Mouse (Mus musculus): Measurements from ENCODE around the gene Tnfrsf23. TPM values are rescaled to one million over a fixed set of nuclear protein-coding genes. Genes with fewer than 3 reads are reported as not detected.
"Not testable (repeated sequence)": the region's sequence is repeated elsewhere in the genome, so short reads cannot be mapped to it uniquely, and the experiment has no call there.

The Tnfrsf23 gene
- polyA plus RNA-seq, 1 experiment from 2014 or later: 0.59 TPM

DNA sequence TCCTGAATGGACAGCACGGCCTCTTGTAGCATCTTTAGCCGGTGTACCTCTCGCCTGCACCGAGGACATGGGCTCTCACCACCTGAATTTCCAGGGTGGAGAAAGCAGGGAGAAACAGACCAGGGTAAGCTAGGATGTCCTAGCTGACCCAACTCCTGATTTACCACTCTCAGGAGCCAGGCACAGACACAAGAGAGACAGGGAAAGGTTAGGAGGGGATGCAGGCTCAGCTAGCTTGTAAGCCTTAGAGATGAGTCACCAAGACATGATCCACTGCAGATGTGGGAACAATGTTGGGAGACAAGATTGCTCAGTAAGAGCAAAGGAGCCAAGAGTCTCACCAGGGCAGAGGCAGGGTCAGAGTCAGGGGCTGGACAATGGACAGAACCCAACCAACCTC, 6.2 kb upstream of the Tnfrsf23 start:
- H3K36me3 ChIP-seq (replicated peaks; ENCODE audit: control insufficient read depth, insufficient read depth, low read depth, low read length): 0 out of 2 replicates have a peak, but pooled peaks cover 2% of the 10 kb centered on the region
- ATAC-seq (replicated peaks; ENCODE audit: insufficient number of reproducible peaks, low FRiP score, low TSS enrichment, low read depth): no peak
- 94% methylated on average over 4 of the region's 4 CpGs for WGBS

GRCm38 (mm10) chr7:143691181-143691580, 5.5 kb upstream of the Tnfrsf23 start:
- H3K27me3 ChIP-seq (ENCODE audit: control insufficient read depth, insufficient read depth, low read length): no peaks in the 10 kb centered on the region
- WGBS: 92% methylated on average over 5 of the region's 5 CpGs
- H3K4me1 ChIP-seq (ENCODE audit: control insufficient read depth, insufficient read depth, low read length): no peaks in the 10 kb centered on the region
- H3K4me3 ChIP-seq (ENCODE audit: low read depth, low read length): no peak overlapping the region
- no peak overlapping the region for H3K9ac ChIP-seq (replicated peaks; ENCODE audit: low read length)
- DNase-seq (ENCODE audit: low spot score) (no peak), ATAC-seq (replicated peaks; ENCODE audit: insufficient number of reproducible peaks, low FRiP score, low TSS enrichment, low read depth) (no peak)
- no peak overlapping the region for H3K27ac ChIP-seq (replicated peaks; ENCODE audit: low read depth, low read length)
- 0 out of 2 replicates have a peak, but pooled peaks cover 2% of the 10 kb centered on the region for H3K36me3 ChIP-seq (replicated peaks; ENCODE audit: control insufficient read depth, insufficient read depth, low read depth, low read length)
- no peak overlapping the region for H3K4me2 ChIP-seq (ENCODE audit: low read depth, low read length)
- no peaks in the 10 kb centered on the region for H3K9me3 ChIP-seq (replicated peaks; ENCODE audit: control insufficient read depth, low read length)

More for the DNA sequence above, 6.2 kb upstream of the Tnfrsf23 start:
- H3K4me1 ChIP-seq (ENCODE audit: control insufficient read depth, insufficient read depth, low read length): no peaks in the 10 kb centered on the region
- H3K4me3 ChIP-seq (ENCODE audit: low read depth, low read length): no peak overlapping the region
- H3K4me2 ChIP-seq (ENCODE audit: low read depth, low read length): no peak overlapping the region
- H3K9ac ChIP-seq (replicated peaks; ENCODE audit: low read length): no peak overlapping the region
- DNase-seq (ENCODE audit: low spot score): no peak
- no peaks in the 10 kb centered on the region for H3K9me3 ChIP-seq (replicated peaks; ENCODE audit: control insufficient read depth, low read length)
- H3K27me3 ChIP-seq (ENCODE audit: control insufficient read depth, insufficient read depth, low read length): no peaks in the 10 kb centered on the region
- H3K27ac ChIP-seq (replicated peaks; ENCODE audit: low read depth, low read length): no peak overlapping the region

DNA sequence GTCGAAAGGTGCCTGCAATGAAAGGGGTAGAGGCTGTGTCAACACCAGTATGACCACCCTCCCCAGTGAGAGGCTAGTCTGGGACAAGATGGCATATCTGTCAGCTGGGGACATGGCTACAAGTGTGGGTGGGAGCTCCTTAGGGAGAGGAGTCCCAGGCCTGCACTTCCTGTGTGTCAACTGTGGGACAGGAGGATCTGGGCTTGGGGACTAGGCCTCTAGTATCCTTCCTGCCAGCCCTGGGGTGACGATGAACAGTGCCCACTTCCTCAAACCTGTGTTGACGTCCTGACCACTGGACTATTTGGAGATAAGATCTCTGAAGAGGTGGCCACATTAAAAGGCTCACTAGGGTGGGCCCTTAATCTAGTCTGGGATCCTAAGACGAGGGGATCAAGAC, 4.3 kb upstream of the Tnfrsf23 start:
- ATAC-seq (replicated peaks; ENCODE audit: insufficient number of reproducible peaks, low FRiP score, low TSS enrichment, low read depth) (no peak), DNase-seq (ENCODE audit: low spot score) (no peak)
- Histone ChIP-seq H3K4me3 (ENCODE audit: low read depth, low read length) (no peak overlapping the region), H3K9ac (replicated peaks; ENCODE audit: low read length) (no peak overlapping the region), H3K4me2 (ENCODE audit: low read depth, low read length) (no peak overlapping the region), H3K36me3 (replicated peaks; ENCODE audit: control insufficient read depth, insufficient read depth, low read depth, low read length) (0 out of 2 replicates have a peak, but pooled peaks cover 2% of the 10 kb centered on the region), H3K27me3 (ENCODE audit: control insufficient read depth, insufficient read depth, low read length) (no peaks in the 10 kb centered on the region), H3K4me1 (ENCODE audit: control insufficient read depth, insufficient read depth, low read length) (peaks cover 2% of the 10 kb centered on the region; the same call in 1 of the 2 replicates), H3K9me3 (replicated peaks; ENCODE audit: control insufficient read depth, low read length) (no peaks in the 10 kb centered on the region), H3K27ac (replicated peaks; ENCODE audit: low read depth, low read length) (no peak overlapping the region)
- 80% methylated on average over 4 of the region's 4 CpGs for WGBS

DNA sequence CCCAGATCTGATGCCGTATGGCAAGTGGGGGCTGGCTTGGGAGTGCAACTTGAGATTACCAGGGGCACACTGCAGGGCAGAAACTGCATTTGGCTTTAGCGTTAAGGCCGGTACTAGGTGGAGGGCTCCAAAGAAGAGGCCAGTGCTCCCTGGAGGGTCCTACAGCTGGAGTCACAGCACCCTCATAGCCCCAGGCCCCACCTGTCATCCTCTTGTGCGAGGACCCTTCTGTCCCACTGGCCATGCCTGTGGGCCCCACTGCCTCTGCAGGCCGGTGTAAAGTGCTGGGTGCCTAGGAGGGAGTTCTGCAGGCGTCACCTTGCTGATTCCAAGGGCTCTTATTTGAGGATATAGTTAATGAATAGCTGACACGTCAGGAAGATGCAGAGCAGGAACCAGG, 3.8 kb upstream of the Tnfrsf23 start:
- H3K4me2 ChIP-seq (ENCODE audit: low read depth, low read length): no peak overlapping the region
- no peaks in the 10 kb centered on the region for H3K9me3 ChIP-seq (replicated peaks; ENCODE audit: control insufficient read depth, low read length)
- H3K27me3 ChIP-seq (ENCODE audit: control insufficient read depth, insufficient read depth, low read length): no peaks in the 10 kb centered on the region
- DNase-seq (ENCODE audit: low spot score) (no peak), ATAC-seq (replicated peaks; ENCODE audit: insufficient number of reproducible peaks, low FRiP score, low TSS enrichment, low read depth) (no peak)
- H3K4me1 ChIP-seq (ENCODE audit: control insufficient read depth, insufficient read depth, low read length): peaks cover 2% of the 10 kb centered on the region; the same call in 1 of the 2 replicates
- 82% methylated on average over 7 of the region's 7 CpGs for WGBS
- H3K36me3 ChIP-seq (replicated peaks; ENCODE audit: control insufficient read depth, insufficient read depth, low read depth, low read length): 0 out of 2 replicates have a peak, but pooled peaks cover 2% of the 10 kb centered on the region
- H3K9ac ChIP-seq (replicated peaks; ENCODE audit: low read length): no peak overlapping the region
- no peak overlapping the region for H3K4me3 ChIP-seq (ENCODE audit: low read depth, low read length)
- H3K27ac ChIP-seq (replicated peaks; ENCODE audit: low read depth, low read length): no peak overlapping the region

DNA sequence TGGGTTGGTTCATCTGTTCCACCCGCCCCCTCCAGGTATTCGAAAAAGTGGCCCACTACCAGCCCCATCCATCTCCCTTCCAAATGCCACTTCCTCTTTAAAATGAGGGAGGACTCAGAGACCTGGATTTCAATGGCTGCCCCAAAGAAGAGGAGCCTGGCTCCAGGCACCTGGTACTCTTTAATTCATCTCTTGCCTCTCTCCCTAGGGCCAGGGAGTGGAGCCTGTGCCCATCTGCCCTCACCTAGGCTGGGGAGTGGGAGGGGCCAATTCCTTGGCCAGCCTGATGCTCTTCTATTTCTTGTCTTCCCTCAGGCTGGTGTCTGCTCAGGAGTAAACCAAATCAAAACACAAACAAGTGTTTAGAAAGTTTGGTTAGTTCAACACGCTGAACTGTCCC, 1.0 kb upstream of the Tnfrsf23 start:
- H3K9ac ChIP-seq (replicated peaks; ENCODE audit: low read length); DNase-seq (ENCODE audit: low spot score); H3K27me3 ChIP-seq (ENCODE audit: control insufficient read depth, insufficient read depth, low read length); H3K9me3 ChIP-seq (replicated peaks; ENCODE audit: control insufficient read depth, low read length); H3K4me3 ChIP-seq (ENCODE audit: low read depth, low read length); H3K4me2 ChIP-seq (ENCODE audit: low read depth, low read length); H3K36me3 ChIP-seq (replicated peaks; ENCODE audit: control insufficient read depth, insufficient read depth, low read depth, low read length); H3K27ac ChIP-seq (replicated peaks; ENCODE audit: low read depth, low read length); H3K4me1 ChIP-seq (ENCODE audit: control insufficient read depth, insufficient read depth, low read length): not testable (repeated sequence)
- 85% methylated on average over 3 of the region's 3 CpGs for WGBS
- peak; percentile 31; the same call in 1 of the 2 replicates for ATAC-seq (replicated peaks; ENCODE audit: insufficient number of reproducible peaks, low FRiP score, low TSS enrichment, low read depth)

DNA sequence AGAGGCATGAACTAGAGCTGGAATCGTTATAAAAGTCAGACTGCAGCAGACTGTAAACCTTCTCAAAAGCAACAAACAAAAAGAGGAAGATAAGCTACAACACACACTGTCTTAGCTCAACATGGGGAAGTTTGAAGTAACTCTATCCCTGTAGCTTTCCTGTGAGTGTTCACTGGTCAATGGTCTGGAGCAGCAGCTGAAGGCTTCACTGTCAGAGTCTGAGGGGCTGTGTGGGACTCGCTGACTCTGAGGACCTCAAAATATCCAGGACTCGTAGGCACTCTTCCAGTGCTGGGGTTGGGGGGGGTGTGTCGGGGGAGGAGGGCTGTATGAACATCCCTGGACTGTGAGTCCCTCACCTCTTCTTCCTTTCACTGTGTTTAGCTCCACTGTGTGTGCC, 519 bp upstream of the Tnfrsf23 start:
- H3K4me1 ChIP-seq (ENCODE audit: control insufficient read depth, insufficient read depth, low read length); DNase-seq (ENCODE audit: low spot score); H3K36me3 ChIP-seq (replicated peaks; ENCODE audit: control insufficient read depth, insufficient read depth, low read depth, low read length); H3K4me3 ChIP-seq (ENCODE audit: low read depth, low read length); H3K4me2 ChIP-seq (ENCODE audit: low read depth, low read length); H3K9ac ChIP-seq (replicated peaks; ENCODE audit: low read length); H3K27ac ChIP-seq (replicated peaks; ENCODE audit: low read depth, low read length); H3K9me3 ChIP-seq (replicated peaks; ENCODE audit: control insufficient read depth, low read length); H3K27me3 ChIP-seq (ENCODE audit: control insufficient read depth, insufficient read depth, low read length): not testable (repeated sequence)
- ATAC-seq (replicated peaks; ENCODE audit: insufficient number of reproducible peaks, low FRiP score, low TSS enrichment, low read depth): peak; percentile 17; the same call in 1 of the 2 replicates
- 56% methylated on average over 4 of the region's 4 CpGs for WGBS

DNA sequence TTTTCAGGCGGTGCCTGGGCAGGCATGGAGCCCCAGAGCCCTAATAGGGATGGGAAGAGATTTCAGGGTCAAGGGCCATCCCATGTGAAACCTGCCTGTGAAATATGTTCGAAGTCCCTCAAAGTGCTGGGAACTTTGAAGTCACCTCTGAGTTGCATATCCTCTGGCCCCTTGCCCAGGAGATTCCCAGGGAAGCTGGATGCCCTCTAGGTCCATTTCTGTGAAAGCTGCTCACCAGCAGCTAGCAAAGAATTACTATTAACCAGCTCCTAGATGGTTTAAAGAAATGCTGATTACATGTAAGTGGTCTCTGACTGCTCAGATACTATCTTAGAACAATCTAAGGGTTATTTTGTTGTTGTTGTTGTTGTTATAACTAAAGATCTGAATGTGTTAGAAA, 1.1 kb downstream of the Tnfrsf23 start:
- not testable (repeated sequence) for H3K36me3 ChIP-seq (replicated peaks; ENCODE audit: control insufficient read depth, insufficient read depth, low read depth, low read length); ATAC-seq (replicated peaks; ENCODE audit: insufficient number of reproducible peaks, low FRiP score, low TSS enrichment, low read depth); H3K9ac ChIP-seq (replicated peaks; ENCODE audit: low read length); H3K9me3 ChIP-seq (replicated peaks; ENCODE audit: control insufficient read depth, low read length); H3K4me1 ChIP-seq (ENCODE audit: control insufficient read depth, insufficient read depth, low read length); H3K27ac ChIP-seq (replicated peaks; ENCODE audit: low read depth, low read length); H3K4me3 ChIP-seq (ENCODE audit: low read depth, low read length); H3K4me2 ChIP-seq (ENCODE audit: low read depth, low read length); H3K27me3 ChIP-seq (ENCODE audit: control insufficient read depth, insufficient read depth, low read length); DNase-seq (ENCODE audit: low spot score)
- 93% methylated on average over 1 of the region's 2 CpGs for WGBS

- H3K4me2 ChIP-seq (ENCODE audit: low read depth, low read length): no peak overlapping the region
- H3K27ac ChIP-seq (replicated peaks; ENCODE audit: low read depth, low read length): no peak overlapping the region
- no peak overlapping the region for H3K9ac ChIP-seq (replicated peaks; ENCODE audit: low read length)
- H3K36me3 ChIP-seq (replicated peaks; ENCODE audit: control insufficient read depth, insufficient read depth, low read depth, low read length): no peaks in the 10 kb centered on the region
- no peaks in the 10 kb centered on the region for H3K9me3 ChIP-seq (replicated peaks; ENCODE audit: control insufficient read depth, low read length)
- DNase-seq (ENCODE audit: low spot score) (no peak), ATAC-seq (replicated peaks; ENCODE audit: insufficient number of reproducible peaks, low FRiP score, low TSS enrichment, low read depth) (no peak)
- no peak overlapping the region for H3K4me3 ChIP-seq (ENCODE audit: low read depth, low read length)
- H3K4me1 ChIP-seq (ENCODE audit: control insufficient read depth, insufficient read depth, low read length): peaks cover 2% of the 10 kb centered on the region; the same call in 1 of the 2 replicates
- H3K27me3 ChIP-seq (ENCODE audit: control insufficient read depth, insufficient read depth, low read length): no peaks in the 10 kb centered on the region
- 80% methylated on average over 1 of the region's 1 CpGs for WGBS
Observed at GRCm38 (mm10) chr7:143681566-143681965, 4.1 kb downstream of the Tnfrsf23 start.
